Mouse (Mus musculus): ENCODE data around the gene Frmd8. TPM values are rescaled to one million over a fixed set of nuclear protein-coding genes. Genes with fewer than 3 reads are reported as not detected.
A peak's percentile ranks its signal among the peaks of the same experiment; 100 is the strongest.

Gene Frmd8
- polyA plus RNA-seq, 1 experiment: 23.1 TPM

GRCm38 (mm10) chr19:5801432-5801964 lies 73.6 kb downstream of the Frmd8 start:
- Histone ChIP-seq H3K4me1 (ENCODE audit: control insufficient read depth, insufficient read depth, low read length) (peaks cover 21% of the 10 kb centered on the region), H3K4me3 (ENCODE audit: insufficient read depth, low read depth, low read length) (peak overlapping the region; percentile 75), H3K27me3 (replicated peaks; ENCODE audit: control insufficient read depth, insufficient read depth, low read length) (no peaks in the 10 kb centered on the region), H3K36me3 (ENCODE audit: control insufficient read depth, insufficient read depth, low read length) (peaks cover 33% of the 10 kb centered on the region), H3K27ac (ENCODE audit: insufficient read depth, low read depth, low read length) (peak overlapping the region; percentile 87)
- no peak for DNase-seq
- WGBS: 0% methylated on average over 3 of the region's 3 CpGs
- TF ChIP-seq POLR2A (IDR thresholded peaks at IDR 0.05; ENCODE audit: low read depth, low read length) (no peak), CTCF (conservative IDR thresholded peaks at IDR 0.05; ENCODE audit: insufficient read depth, insufficient read length, low read depth, low read length) (no peak)

- TF ChIP-seq POLR2A (IDR thresholded peaks at IDR 0.05; ENCODE audit: low read depth, low read length): peak; percentile 73
- 0 out of 2 replicates have a peak, but pooled peaks have one; percentile 4 for TF ChIP-seq CTCF (conservative IDR thresholded peaks at IDR 0.05; ENCODE audit: insufficient read depth, insufficient read length, low read depth, low read length)
- peak overlapping the region; percentile 75 for H3K4me3 ChIP-seq (ENCODE audit: insufficient read depth, low read depth, low read length)
- under 1% methylated on average over 19 of the region's 19 CpGs for WGBS
- peaks cover 40% of the 10 kb centered on the region for H3K36me3 ChIP-seq (ENCODE audit: control insufficient read depth, insufficient read depth, low read length)
- no peaks in the 10 kb centered on the region for H3K27me3 ChIP-seq (replicated peaks; ENCODE audit: control insufficient read depth, insufficient read depth, low read length)
- H3K27ac ChIP-seq (ENCODE audit: insufficient read depth, low read depth, low read length): peak overlapping the region; percentile 73
- H3K4me1 ChIP-seq (ENCODE audit: control insufficient read depth, insufficient read depth, low read length): peaks cover 16% of the 10 kb centered on the region
- DNase-seq: peak; percentile 40
These were observed 74.2 kb downstream of the Frmd8 start for GRCm38 (mm10) chr19:5800632-5801431.

- H3K27me3 ChIP-seq (replicated peaks; ENCODE audit: control insufficient read depth, insufficient read depth, low read length): no peaks in the 10 kb centered on the region
- H3K4me1 ChIP-seq (ENCODE audit: control insufficient read depth, insufficient read depth, low read length): peaks cover 14% of the 10 kb centered on the region; the same call in 1 of the 2 replicates
- DNase-seq: no peak
- H3K4me3 ChIP-seq (ENCODE audit: insufficient read depth, low read depth, low read length): peak overlapping the region; percentile 75
- H3K27ac ChIP-seq (ENCODE audit: insufficient read depth, low read depth, low read length): peak overlapping the region; percentile 73
- 0% methylated on average over 2 of the region's 2 CpGs for WGBS
- peaks cover 42% of the 10 kb centered on the region for H3K36me3 ChIP-seq (ENCODE audit: control insufficient read depth, insufficient read depth, low read length)
- TF ChIP-seq POLR2A (IDR thresholded peaks at IDR 0.05; ENCODE audit: low read depth, low read length) (no peak), CTCF (conservative IDR thresholded peaks at IDR 0.05; ENCODE audit: insufficient read depth, insufficient read length, low read depth, low read length) (no peak)
These were observed 74.8 kb downstream of the Frmd8 start for GRCm38 (mm10) chr19:5800350-5800631.

Other genes with a start within 250 kb of the Frmd8 start
- 58.2 and 59.9 TPM in 2 replicates for gene Rela, start 237.8 kb downstream of the Frmd8 start, polyA plus RNA-seq (2012; rRNA removed)
- 35.4 and 36.9 TPM in 2 replicates for gene Sipa1, start 211.6 kb downstream of the Frmd8 start, polyA plus RNA-seq (2012; rRNA removed)
- 72.2 and 83.9 TPM in 2 replicates for gene Map3k11, start 186.5 kb downstream of the Frmd8 start, polyA plus RNA-seq (2012; rRNA removed)
- 88.8 and 108 TPM in 2 replicates for gene Pcnx3, start 186.4 kb downstream of the Frmd8 start, polyA plus RNA-seq (2012; rRNA removed)
- 0.08 and 0.13 TPM in 2 replicates for gene Kcnk7, start 170.9 kb downstream of the Frmd8 start, polyA plus RNA-seq (2012; rRNA removed)
- gene Ehbp1l1, start 149.0 kb downstream of the Frmd8 start, polyA plus RNA-seq (2012; rRNA removed): 19.3 and 20.1 TPM in 2 replicates
- 93.8 and 122 TPM in 2 replicates for gene Fam89b, start 145.6 kb downstream of the Frmd8 start, polyA plus RNA-seq (2012; rRNA removed)
- 52.8 and 61.8 TPM in 2 replicates for gene Ltbp3, start 134.4 kb downstream of the Frmd8 start, polyA plus RNA-seq (2012; rRNA removed)
- gene Scyl1, start 103.9 kb downstream of the Frmd8 start, polyA plus RNA-seq (2012; rRNA removed): 107 and 134 TPM in 2 replicates
- 52.7 and 63.4 TPM in 2 replicates for gene Slc25a45, start 2.5 kb upstream of the Frmd8 start, polyA plus RNA-seq (2012; rRNA removed)
- 0.52 and 0.73 TPM in 2 replicates for gene Tigd3, start 18.9 kb upstream of the Frmd8 start, polyA plus RNA-seq (2012; rRNA removed)
- gene Dpf2, start 37.7 kb upstream of the Frmd8 start, polyA plus RNA-seq (2012; rRNA removed): 71.5 and 79.7 TPM in 2 replicates
- 12.0 and 12.2 TPM in 2 replicates for gene Cdc42ep2, start 49.5 kb upstream of the Frmd8 start, polyA plus RNA-seq (2012; rRNA removed)
- 24.9 and 26.2 TPM in 2 replicates for gene Pola2, start 88.9 kb upstream of the Frmd8 start, polyA plus RNA-seq (2012; rRNA removed)
- not detected in 2 replicates for gene Slc22a20, start 110.9 kb upstream of the Frmd8 start, polyA plus RNA-seq (2012; rRNA removed)
- 36.0 and 38.0 TPM in 2 replicates for gene Capn1, start 140.6 kb upstream of the Frmd8 start, polyA plus RNA-seq (2012; rRNA removed)
- gene Syvn1, start 171.3 kb upstream of the Frmd8 start, polyA plus RNA-seq (2012; rRNA removed): 31.5 and 32.8 TPM in 2 replicates
- gene Mrpl49, start 182.5 kb upstream of the Frmd8 start, polyA plus RNA-seq (2012; rRNA removed): 32.0 and 37.3 TPM in 2 replicates
- 882 and 1,017 TPM in 2 replicates for gene Fau, start 182.6 kb upstream of the Frmd8 start, polyA plus RNA-seq (2012; rRNA removed)
- gene Znhit2, start 185.9 kb upstream of the Frmd8 start, polyA plus RNA-seq (2012; rRNA removed): 42.3 and 57.7 TPM in 2 replicates
- 31.2 and 38.4 TPM in 2 replicates for gene Tm7sf2, start 193.1 kb upstream of the Frmd8 start, polyA plus RNA-seq (2012; rRNA removed)
- 65.0 and 67.1 TPM in 2 replicates for gene Vps51, start 202.0 kb upstream of the Frmd8 start, polyA plus RNA-seq (2012; rRNA removed)
- gene Tmem262, start 204.8 kb upstream of the Frmd8 start, polyA plus RNA-seq (2012; rRNA removed): 0.58 TPM in 1 of 2 replicates, not detected in the other
- not detected in 2 replicates for gene Gm28374, start 207.0 kb upstream of the Frmd8 start, polyA plus RNA-seq (2012; rRNA removed)
- gene Zfpl1, start 209.7 kb upstream of the Frmd8 start, polyA plus RNA-seq (2012; rRNA removed): 70.2 and 77.1 TPM in 2 replicates
- 0.37 and 0.67 TPM in 2 replicates for gene Cdca5, start 209.7 kb upstream of the Frmd8 start, polyA plus RNA-seq (2012; rRNA removed)
- gene AC131692.1, start 219.1 kb upstream of the Frmd8 start, polyA plus RNA-seq (2012; rRNA removed): not detected in 2 replicates
- 2.0 and 2.1 TPM in 2 replicates for gene Naaladl1, start 230.5 kb upstream of the Frmd8 start, polyA plus RNA-seq (2012; rRNA removed)
- 23.8 and 30.3 TPM in 2 replicates for gene Sac3d1, start 243.4 kb upstream of the Frmd8 start, polyA plus RNA-seq (2012; rRNA removed)

Measured in kidney, adult 2 months (tissue).